Mouse (Mus musculus): ENCODE measurements around the gene Macf1. TPM values are rescaled to one million over a fixed set of nuclear protein-coding genes. Genes with fewer than 3 reads are reported as not detected.
"Not testable (repeated sequence)": the region's sequence is repeated elsewhere in the genome, so short reads cannot be mapped to it uniquely, and the experiment has no call there.

Macf1 gene
- total RNA-seq, 2 experiments from 2014 or later, result 182 to 188 TPM

DNA sequence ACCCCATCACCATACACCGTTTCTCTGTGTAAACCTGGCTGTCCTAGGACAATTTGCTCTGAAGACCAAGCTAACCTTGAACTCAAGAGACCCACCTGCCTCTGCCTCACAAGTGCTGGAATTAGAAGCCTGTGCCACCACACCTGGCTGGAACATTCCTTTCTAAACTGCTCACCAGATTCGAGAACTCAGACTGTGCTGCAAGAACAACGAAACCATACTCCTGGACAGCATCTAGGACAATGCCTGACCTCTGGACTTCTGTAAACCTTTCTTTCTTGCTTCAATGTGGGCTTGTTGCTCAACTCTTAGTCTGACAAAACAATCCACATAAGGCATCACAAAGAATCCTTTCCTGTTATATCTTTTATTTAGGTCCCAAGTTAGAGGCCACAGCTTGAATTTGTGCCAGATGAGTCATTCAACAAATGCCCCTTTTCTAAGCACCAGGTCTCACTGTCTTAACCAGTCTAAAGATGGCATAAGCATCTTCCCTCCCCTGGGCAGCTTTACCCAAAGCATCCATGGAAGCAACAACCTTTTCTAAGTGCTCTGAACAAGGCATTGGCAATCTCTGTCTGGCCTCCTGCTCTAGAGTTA lies 38.8 kb downstream of the Macf1 start:
- ATAC-seq (replicated peaks; ENCODE audit: low FRiP score, poor library complexity, severe bottlenecking), result no peak

DNA sequence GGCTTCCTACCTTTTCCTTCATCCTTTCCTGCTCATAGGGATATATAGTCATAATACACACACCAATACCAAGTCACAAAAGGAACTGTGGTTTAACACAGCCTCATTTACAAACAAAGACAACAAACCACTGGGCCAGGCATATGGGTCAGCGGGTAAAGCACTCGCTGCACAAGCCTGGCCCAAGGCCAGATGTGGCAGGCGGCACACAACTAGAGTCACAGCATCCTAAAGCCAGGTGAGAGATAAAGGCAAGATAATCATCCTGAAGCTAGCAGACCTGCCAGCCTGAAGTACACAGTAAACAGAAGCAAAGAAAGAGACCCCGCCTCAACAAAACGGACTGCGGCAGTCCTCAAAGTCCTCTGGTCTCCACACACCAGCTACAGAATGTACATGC lies 40.6 kb downstream of the Macf1 start:
- no peak for ATAC-seq (replicated peaks; ENCODE audit: low FRiP score, poor library complexity, severe bottlenecking)

GRCm38 (mm10) chr4:123642877-123643276 lies 41.3 kb downstream of the Macf1 start:
- ATAC-seq (replicated peaks; ENCODE audit: low FRiP score, poor library complexity, severe bottlenecking), result no peak

DNA sequence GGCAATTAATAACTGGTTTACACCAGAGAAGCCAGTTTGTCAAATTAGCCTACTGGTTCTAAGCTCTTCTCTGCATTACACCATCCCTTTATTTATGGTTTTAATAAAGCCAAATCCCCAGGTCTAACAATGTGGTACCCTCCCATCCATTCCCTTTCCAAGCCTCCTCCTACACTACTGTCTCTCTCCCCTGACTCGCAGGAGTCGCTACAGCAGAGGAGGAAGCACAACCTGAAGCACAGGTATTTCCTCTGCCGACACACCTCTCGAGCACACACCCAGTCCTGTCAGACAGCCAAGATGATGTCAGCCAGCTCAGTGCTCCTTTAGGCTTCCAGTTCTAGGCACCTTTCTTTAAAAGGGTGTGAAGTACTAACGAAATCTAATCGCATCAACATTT lies 47.0 kb downstream of the Macf1 start:
- ATAC-seq (replicated peaks; ENCODE audit: low FRiP score, poor library complexity, severe bottlenecking), result no peak; the same call in 1 of the 2 replicates

DNA sequence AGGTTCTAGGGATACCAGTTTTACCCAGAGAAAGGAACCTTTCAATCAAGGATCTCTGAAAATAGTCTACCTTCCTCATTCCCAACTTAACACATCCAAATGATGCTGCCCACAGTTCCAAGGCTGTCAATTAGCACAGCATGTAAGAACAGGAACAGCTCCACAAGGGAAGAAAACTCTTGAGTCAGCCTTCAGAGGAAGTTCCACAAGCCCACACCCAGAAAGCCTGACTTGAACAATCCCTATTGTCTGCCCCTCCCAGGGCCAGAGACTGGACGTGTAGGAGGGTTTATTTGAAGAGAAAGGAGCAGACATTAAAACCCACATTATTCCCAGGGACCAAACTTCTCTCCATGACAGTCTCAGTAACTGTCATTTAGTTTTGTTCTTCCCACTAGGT lies 48.7 kb downstream of the Macf1 start:
- no peak for ATAC-seq (replicated peaks; ENCODE audit: low FRiP score, poor library complexity, severe bottlenecking)

GRCm38 (mm10) chr4:123634436-123634835 lies 49.7 kb downstream of the Macf1 start:
- ATAC-seq (replicated peaks; ENCODE audit: low FRiP score, poor library complexity, severe bottlenecking), result no peak

DNA sequence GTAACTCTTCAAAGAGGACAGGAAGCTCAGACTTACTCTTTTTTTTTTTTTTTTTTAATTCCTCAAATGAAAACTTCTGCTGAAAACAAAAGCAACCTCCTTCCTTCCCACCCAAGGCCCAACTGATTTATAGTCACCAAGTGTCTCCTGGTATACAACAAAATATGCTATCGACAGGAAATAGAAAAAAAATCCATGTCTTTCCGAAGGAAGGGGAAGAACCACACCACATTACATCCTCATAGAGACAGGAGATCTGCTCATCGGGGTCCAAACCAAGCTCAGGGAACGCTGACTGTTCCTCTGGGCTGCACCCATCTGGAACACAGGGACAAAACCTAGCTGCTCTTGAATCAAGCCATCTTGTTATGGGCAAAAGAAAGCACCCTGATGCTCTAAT lies 50.3 kb downstream of the Macf1 start:
- no peak for ATAC-seq (replicated peaks; ENCODE audit: low FRiP score, poor library complexity, severe bottlenecking)

GRCm38 (mm10) chr4:123633370-123633769 lies 50.8 kb downstream of the Macf1 start:
- ATAC-seq (replicated peaks; ENCODE audit: low FRiP score, poor library complexity, severe bottlenecking), result peak; percentile 75

- not testable (repeated sequence) for ATAC-seq (replicated peaks; ENCODE audit: low FRiP score, poor library complexity, severe bottlenecking)
Measured at GRCm38 (mm10) chr4:123632116-123632515, 52.0 kb downstream of the Macf1 start.

GRCm38 (mm10) chr4:123631654-123632053 lies 52.5 kb downstream of the Macf1 start:
- no peak; the same call in 1 of the 2 replicates for ATAC-seq (replicated peaks; ENCODE audit: low FRiP score, poor library complexity, severe bottlenecking)

DNA sequence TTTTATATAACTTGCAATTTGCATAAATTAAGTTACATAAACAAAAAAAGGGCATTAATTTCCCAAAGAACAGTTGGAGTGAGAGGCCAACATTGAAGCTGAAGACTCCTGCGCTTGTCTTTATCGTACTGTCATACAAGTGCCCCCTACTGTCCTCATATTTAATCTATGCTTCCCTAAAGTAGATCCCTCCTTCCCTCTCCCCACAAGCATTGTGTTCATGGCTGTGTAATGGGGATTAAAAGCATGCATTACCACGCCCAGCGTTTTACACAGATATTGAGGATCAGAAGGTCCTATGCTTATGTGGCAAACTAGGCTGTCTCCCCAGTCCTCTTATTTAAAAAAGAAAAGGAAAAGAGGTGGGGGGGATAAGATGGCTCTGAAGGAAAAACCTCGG lies 56.5 kb downstream of the Macf1 start:
- ATAC-seq (replicated peaks; ENCODE audit: low FRiP score, poor library complexity, severe bottlenecking), result no peak

DNA sequence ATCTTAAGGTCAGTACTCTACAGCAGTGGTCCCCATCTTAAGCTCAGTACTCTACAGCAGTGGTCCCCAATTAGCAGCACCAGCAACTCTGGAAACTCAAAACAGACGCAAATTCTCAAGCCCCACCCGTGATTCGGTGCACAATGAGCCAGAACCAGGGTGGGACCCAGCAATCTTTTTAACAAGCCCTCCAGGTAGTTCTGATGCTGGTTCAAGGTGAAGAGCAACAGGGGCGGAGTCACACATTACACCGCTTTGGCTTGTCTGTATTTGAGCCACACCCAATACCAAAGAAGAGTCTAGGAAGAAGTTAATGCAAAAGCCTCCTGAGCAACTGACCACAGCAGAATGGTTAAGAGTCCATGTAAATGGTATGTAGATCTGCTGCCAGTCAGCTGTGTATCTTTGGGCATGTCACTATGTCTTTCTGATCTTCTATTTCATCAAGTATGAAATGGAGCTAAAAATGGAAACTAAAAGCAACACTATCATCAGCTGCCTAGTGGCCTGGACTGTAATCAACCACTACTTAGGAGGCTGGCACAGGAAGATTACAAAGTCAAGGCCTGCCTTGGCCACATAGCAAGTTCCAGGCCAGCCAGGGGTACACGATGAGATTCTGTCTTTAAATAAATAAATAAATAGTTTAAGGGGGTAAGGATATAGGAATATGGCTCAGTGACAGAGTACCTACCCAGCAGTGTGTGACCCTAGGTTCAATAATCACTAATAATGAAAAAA lies 58.7 kb downstream of the Macf1 start:
- ATAC-seq (replicated peaks; ENCODE audit: low FRiP score, poor library complexity, severe bottlenecking), result peak; percentile 63

GRCm38 (mm10) chr4:123624438-123624837 lies 59.7 kb downstream of the Macf1 start:
- ATAC-seq (replicated peaks; ENCODE audit: low FRiP score, poor library complexity, severe bottlenecking), result no peak

DNA sequence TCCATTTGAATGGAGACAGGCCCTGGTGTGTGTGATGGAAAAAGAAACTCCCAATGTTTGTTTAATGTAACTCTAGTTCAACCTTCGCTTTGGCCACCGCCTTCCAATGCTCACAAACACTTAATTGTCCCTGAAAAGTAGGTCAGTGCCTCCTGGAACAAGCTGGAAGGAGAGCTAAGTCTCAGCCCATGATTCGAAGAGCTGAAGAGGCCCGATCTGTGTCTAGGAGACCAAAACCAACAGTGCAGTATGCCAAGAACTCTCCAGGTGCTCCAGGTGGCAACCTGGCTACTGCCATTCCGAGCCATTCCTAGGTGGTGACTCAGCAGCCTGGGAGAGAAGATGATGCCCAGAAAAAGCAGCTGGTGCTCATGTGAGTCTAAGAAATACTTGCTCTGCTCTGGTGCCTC lies 60.4 kb downstream of the Macf1 start:
- no peak for ATAC-seq (replicated peaks; ENCODE audit: low FRiP score, poor library complexity, severe bottlenecking)

DNA sequence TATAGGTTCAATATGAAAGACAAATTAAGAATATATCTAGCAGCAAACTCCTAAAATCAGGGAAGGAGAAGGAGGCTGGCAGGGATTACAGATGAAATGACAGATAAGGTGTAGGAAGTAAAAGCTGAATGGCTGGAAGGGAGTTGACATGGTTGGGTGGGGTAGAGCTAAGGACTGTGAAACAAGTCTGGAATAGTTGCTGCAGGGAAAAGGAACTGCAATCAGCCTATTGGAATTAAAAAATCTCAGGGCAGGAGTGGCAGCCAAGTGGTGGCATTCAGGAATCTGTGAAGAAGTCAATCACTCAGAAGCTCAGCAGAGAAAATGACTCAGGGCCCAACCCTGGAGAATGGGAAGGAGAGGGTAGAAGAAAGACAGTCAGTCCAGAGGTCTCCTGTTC lies 62.4 kb downstream of the Macf1 start:
- ATAC-seq (replicated peaks; ENCODE audit: low FRiP score, poor library complexity, severe bottlenecking), result no peak

DNA sequence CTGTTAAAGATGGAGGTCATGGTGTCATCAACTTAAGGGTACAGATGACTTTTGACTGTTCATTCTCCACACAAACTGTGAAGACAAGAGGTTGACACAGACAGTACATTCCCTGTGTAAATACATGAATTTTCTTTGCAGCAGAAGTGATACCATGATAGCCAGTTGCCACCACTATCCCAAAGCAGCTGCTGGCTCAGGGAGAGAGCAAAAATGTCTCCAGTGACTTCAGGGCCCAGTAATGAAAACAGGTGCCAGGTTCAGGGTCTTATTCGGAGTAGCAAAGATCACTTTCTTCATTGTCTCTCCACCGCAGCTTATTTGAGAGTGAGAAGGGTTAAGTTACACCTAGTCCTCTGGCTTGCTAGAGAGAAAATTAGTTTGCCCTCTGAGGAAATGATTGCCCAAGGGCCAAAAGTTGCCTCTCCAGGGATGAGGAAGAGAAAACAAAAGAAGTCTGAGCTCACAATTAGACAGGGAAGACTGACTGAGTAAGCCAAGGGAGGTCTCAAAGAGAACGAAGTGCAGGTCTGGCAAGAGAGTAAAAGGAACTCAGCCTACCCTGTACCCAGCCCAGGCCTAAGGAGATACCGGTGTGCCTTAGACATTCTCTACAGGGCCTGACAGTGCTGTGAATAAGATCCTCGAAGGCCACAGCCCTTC lies 66.3 kb downstream of the Macf1 start:
- no peak for ATAC-seq (replicated peaks; ENCODE audit: low FRiP score, poor library complexity, severe bottlenecking)

DNA sequence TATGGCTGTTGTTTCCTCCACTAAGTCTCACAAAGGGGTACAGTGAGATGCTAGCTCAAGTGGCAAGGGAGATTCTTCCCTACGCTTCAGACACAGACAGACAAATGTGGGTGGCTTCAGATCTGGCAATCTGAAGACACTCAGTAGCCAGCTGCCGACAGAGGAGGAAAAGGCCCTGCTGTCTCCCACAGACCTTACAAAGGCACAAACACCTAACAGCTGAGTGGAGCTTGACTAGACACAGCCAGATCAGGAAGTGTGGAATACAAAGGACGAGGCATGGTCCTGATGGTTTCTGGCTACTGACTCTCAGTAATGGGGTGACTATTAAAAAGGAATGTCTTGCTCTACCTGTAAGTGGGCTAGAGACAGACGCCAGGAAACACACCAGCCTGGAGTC lies 67.2 kb downstream of the Macf1 start:
- no peak for ATAC-seq (replicated peaks; ENCODE audit: low FRiP score, poor library complexity, severe bottlenecking)

DNA sequence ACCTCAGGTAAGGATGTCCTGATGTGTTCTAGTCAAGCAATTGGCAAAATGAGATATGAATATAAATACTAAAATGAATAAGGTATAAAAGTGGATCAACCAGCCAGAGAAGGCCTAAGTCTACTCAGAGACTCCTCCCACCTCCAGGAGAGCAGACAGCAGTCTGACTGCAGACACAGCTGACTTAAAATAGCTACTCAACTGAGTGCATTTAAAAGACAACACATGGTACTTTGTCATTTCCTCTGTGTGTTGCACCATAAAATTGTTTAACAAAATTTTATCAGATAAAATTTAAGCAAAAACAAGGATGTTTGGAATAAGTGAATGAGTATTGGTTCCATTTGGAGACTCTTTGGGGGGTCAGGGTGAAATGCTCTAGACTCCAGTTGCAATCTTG lies 67.7 kb downstream of the Macf1 start:
- ATAC-seq (replicated peaks; ENCODE audit: low FRiP score, poor library complexity, severe bottlenecking), result no peak

GRCm38 (mm10) chr4:123613309-123613947 lies 70.7 kb downstream of the Macf1 start:
- no peak for ATAC-seq (replicated peaks; ENCODE audit: low FRiP score, poor library complexity, severe bottlenecking)

DNA sequence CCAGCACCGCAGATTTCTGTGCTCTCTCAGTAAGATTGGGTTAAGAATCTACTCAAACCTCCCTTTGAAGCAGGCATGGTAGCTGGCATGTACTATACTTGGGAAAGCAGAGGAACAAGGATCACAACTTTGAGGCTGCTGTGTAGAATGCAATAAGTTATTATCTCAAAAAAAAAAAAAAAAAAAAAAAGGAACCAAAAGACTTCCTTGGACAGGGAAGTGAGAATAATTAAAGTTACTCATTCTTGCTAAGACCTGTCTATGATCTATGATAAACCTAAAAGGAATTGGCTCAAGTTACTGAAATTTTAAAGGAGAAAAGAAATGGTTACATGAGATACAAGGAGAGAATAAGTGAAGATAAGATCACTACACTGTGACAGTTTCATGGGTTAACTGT lies 72.2 kb downstream of the Macf1 start:
- ATAC-seq (replicated peaks; ENCODE audit: low FRiP score, poor library complexity, severe bottlenecking), result no peak

DNA sequence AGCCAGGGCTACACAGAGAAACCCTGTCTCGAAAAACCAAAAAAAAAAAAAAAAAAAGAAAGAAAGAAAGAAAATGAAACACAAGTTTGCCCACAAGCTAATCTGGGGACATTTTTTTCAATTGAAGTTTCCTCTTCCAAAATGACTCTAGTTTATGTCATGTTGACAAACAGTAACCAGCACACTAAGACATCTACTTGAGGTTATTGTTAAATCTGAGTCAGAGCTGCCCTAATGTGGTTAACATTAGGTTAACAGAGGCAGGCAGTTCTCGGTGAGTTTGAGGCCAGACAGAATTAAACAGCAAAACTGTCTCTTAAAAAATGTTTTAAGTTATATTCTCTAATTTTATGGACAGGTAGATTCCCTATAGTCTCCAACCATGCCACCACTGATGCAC lies 72.9 kb downstream of the Macf1 start:
- ATAC-seq (replicated peaks; ENCODE audit: low FRiP score, poor library complexity, severe bottlenecking), result no peak
